Mouse (Mus musculus) heart, embryonic 14.5 days (tissue): ENCODE measurements around the gene Filip1l. TPM values are rescaled to one million over a fixed set of nuclear protein-coding genes. Genes with fewer than 3 reads are reported as not detected.

Source experiments
- ATAC-seq: fragments of 200-750 bp; cut with Nextera tagmentation; 2 replicates; pipeline ENCODE4 v1.8.0; 2017; ENCODE audit warnings: low read depth, moderate TSS enrichment; ENCODE audit not compliant: insufficient number of reproducible peaks, insufficient read depth, low FRiP score
- H3K27ac ChIP-seq, 2 experiments: fragments of 200-500 bp in 1 of 2; fragments of 300-500 bp in 1 of 2; sonication (generic) in 1 of 2; replicated peaks in 1 of 2; 2 replicates each; pipeline ENCODE4 v1.5.1; 2012 to 2014; ENCODE audit warnings: low read depth in 2 of 2, low read length in 2 of 2, control low read depth in 1 of 2, mild to moderate bottlenecking in 1 of 2, mixed read lengths in 1 of 2; ENCODE audit not compliant: control insufficient read depth in 1 of 2, insufficient read depth in 1 of 2
- H3K27me3 ChIP-seq: fragments of 300-500 bp; sonication (generic); 2 replicates; pipeline ENCODE4 v1.6.1; 2014; ENCODE audit warnings: mild to moderate bottlenecking, low read length, control low read depth; ENCODE audit not compliant: control insufficient read depth, insufficient read depth
- H3K36me3 ChIP-seq: fragments of 300-500 bp; sonication (generic); 2 replicates; pipeline ENCODE4 v1.6.1; 2014; ENCODE audit warnings: mild to moderate bottlenecking, control low read depth, low read length, mixed read lengths; ENCODE audit not compliant: control insufficient read depth, insufficient read depth
- H3K4me1 ChIP-seq, 2 experiments: fragments of 200-500 bp in 1 of 2; fragments of 300-500 bp in 1 of 2; sonication (generic) in 1 of 2; 2 replicates each; pipeline ENCODE4 v1.6.1; 2012 to 2014; ENCODE audit warnings: low read length in 2 of 2, control low read depth in 1 of 2, mixed read lengths in 1 of 2; ENCODE audit not compliant: control insufficient read depth in 2 of 2, insufficient read depth in 2 of 2
- H3K4me2 ChIP-seq: fragments of 300-500 bp; sonication (generic); 2 replicates; pipeline ENCODE4 v1.6.1; 2014; ENCODE audit warnings: mild to moderate bottlenecking, low read length
- H3K4me3 ChIP-seq, 2 experiments: fragments of 200-500 bp in 1 of 2; fragments of 300-500 bp in 1 of 2; sonication (generic) in 1 of 2; 2 replicates each; pipeline ENCODE4 v1.5.1; 2012 to 2014; ENCODE audit warnings: low read length in 2 of 2, mild to moderate bottlenecking in 2 of 2, control low read depth in 1 of 2, low read depth in 1 of 2, moderate library complexity in 1 of 2; ENCODE audit not compliant: control insufficient read depth in 1 of 2, insufficient read depth in 1 of 2
- H3K9ac ChIP-seq: fragments of 300-500 bp; sonication (generic); 2 replicates; pipeline ENCODE4 v1.6.1; 2014; ENCODE audit warnings: mild to moderate bottlenecking, low read length
- H3K9me3 ChIP-seq: fragments of 300-500 bp; sonication (generic); 2 replicates; pipeline ENCODE4 v1.6.1; 2016; ENCODE audit warnings: low read length, control low read depth; ENCODE audit not compliant: control insufficient read depth
- WGBS: fragments of 180-500 bp; shearing (Covaris S2); extraction: QIAGEN DNeasy Blood & Tissue Kit; methylation state at CpG from one replicate; pipeline ENCODE4 v1.1.7; 2014; 5-methylcytosine and 5-hydroxymethylcytosine counted together
- polyA plus RNA-seq: library from polyadenylated mRNA; unstranded; fragments of >200 nt; fragmentation: Nextera tagmentation; extraction: Ambion mirVana; gene quantifications from 2 replicates; pipeline ENCODE4 v1.2.1, GENCODE M21; 2014

Gene Filip1l
- polyA plus RNA-seq, 1 experiment from 2014 or later: 27.7 TPM

- H3K36me3 ChIP-seq: no peaks in the 10 kb centered on the region
- ATAC-seq: no peak
- no peaks in the 10 kb centered on the region for H3K27me3 ChIP-seq
- no peak overlapping the region for H3K4me2 ChIP-seq
- H3K9me3 ChIP-seq: no peaks in the 10 kb centered on the region
- WGBS: 95% methylated on average over 8 of the region's 8 CpGs
- H3K9ac ChIP-seq: no peak overlapping the region
- no peak overlapping the region for H3K4me3 ChIP-seq
- H3K27ac ChIP-seq: no peak overlapping the region
- H3K4me1 ChIP-seq: peaks cover 5 to 14% of the 10 kb centered on the region in 2 experiments
These were observed 101.3 kb downstream of the Filip1l start for GRCm38 (mm10) chr16:57454106-57454763.

- Histone ChIP-seq H3K9ac (no peak overlapping the region), H3K27me3 (no peaks in the 10 kb centered on the region), H3K4me2 (no peak overlapping the region), H3K4me1 (peaks cover 7 to 16% of the 10 kb centered on the region in 2 experiments), H3K4me3 (no peak overlapping the region), H3K27ac (no peak overlapping the region), H3K36me3 (no peaks in the 10 kb centered on the region), H3K9me3 (no peaks in the 10 kb centered on the region)
- WGBS: 81% methylated on average over 3 of the region's 3 CpGs
- no peak for ATAC-seq
These were observed 102.7 kb downstream of the Filip1l start for GRCm38 (mm10) chr16:57455573-57455972.

- peaks cover 7 to 16% of the 10 kb centered on the region in 2 experiments for H3K4me1 ChIP-seq
- no peaks in the 10 kb centered on the region for H3K36me3 ChIP-seq
- no peaks in the 10 kb centered on the region for H3K27me3 ChIP-seq
- H3K9me3 ChIP-seq: no peaks in the 10 kb centered on the region
- WGBS: 73% methylated on average over 2 of the region's 2 CpGs
- no peak overlapping the region for H3K27ac ChIP-seq
- no peak for ATAC-seq
- H3K4me2 ChIP-seq: no peak overlapping the region
- no peak overlapping the region for H3K4me3 ChIP-seq
- no peak overlapping the region for H3K9ac ChIP-seq
These were observed 103.1 kb downstream of the Filip1l start for GRCm38 (mm10) chr16:57456003-57456402.

GRCm38 (mm10) chr16:57465386-57465913, 112.6 kb downstream of the Filip1l start:
- Histone ChIP-seq H3K9ac (no peak overlapping the region), H3K27ac (no peak overlapping the region), H3K4me1 (peaks cover 5 to 6% of the 10 kb centered on the region in 2 experiments; a peak in 3 of 4 replicates), H3K36me3 (no peaks in the 10 kb centered on the region), H3K4me3 (no peak overlapping the region), H3K27me3 (no peaks in the 10 kb centered on the region), H3K9me3 (no peaks in the 10 kb centered on the region), H3K4me2 (no peak overlapping the region)
- no peak for ATAC-seq
- 88% methylated on average over 9 of the region's 9 CpGs for WGBS

- H3K27me3 ChIP-seq: no peaks in the 10 kb centered on the region
- WGBS: 68% methylated on average over 4 of the region's 4 CpGs
- H3K4me3 ChIP-seq: no peak overlapping the region
- ATAC-seq: no peak
- H3K27ac ChIP-seq: no peak overlapping the region
- no peaks in the 10 kb centered on the region for H3K9me3 ChIP-seq
- no peaks in the 10 kb centered on the region for H3K36me3 ChIP-seq
- peaks cover 5 to 9% of the 10 kb centered on the region in 2 experiments; a peak in 3 of 4 replicates for H3K4me1 ChIP-seq
- H3K4me2 ChIP-seq: no peak overlapping the region
- no peak overlapping the region for H3K9ac ChIP-seq
These were observed 116.4 kb downstream of the Filip1l start for GRCm38 (mm10) chr16:57469301-57469700.

GRCm38 (mm10) chr16:57469869-57470268, 117.0 kb downstream of the Filip1l start:
- H3K4me1 ChIP-seq: peaks cover 5 to 9% of the 10 kb centered on the region in 2 experiments; a peak in 3 of 4 replicates
- no peak for ATAC-seq

GRCm38 (mm10) chr16:57470286-57470830, 117.5 kb downstream of the Filip1l start:
- 94% methylated on average over 12 of the region's 12 CpGs for WGBS
- ATAC-seq: no peak
- H3K4me3 ChIP-seq: no peak overlapping the region

More at GRCm38 (mm10) chr16:57469869-57470268, 117.0 kb downstream of the Filip1l start:
- no peak overlapping the region for H3K9ac ChIP-seq
- WGBS: 75% methylated on average over 2 of the region's 2 CpGs
- H3K27me3 ChIP-seq: no peaks in the 10 kb centered on the region
- H3K9me3 ChIP-seq: no peaks in the 10 kb centered on the region
- no peak overlapping the region for H3K4me2 ChIP-seq
- H3K4me3 ChIP-seq: no peak overlapping the region
- no peaks in the 10 kb centered on the region for H3K36me3 ChIP-seq
- no peak overlapping the region for H3K27ac ChIP-seq

More at GRCm38 (mm10) chr16:57470286-57470830, 117.5 kb downstream of the Filip1l start:
- no peak overlapping the region for H3K9ac ChIP-seq
- no peak overlapping the region for H3K4me2 ChIP-seq
- H3K27ac ChIP-seq: no peak overlapping the region
- H3K9me3 ChIP-seq: no peaks in the 10 kb centered on the region
- peaks cover 5 to 9% of the 10 kb centered on the region in 2 experiments; a peak in 3 of 4 replicates for H3K4me1 ChIP-seq
- H3K36me3 ChIP-seq: no peaks in the 10 kb centered on the region
- H3K27me3 ChIP-seq: no peaks in the 10 kb centered on the region
